Mouse (Mus musculus) midbrain, embryonic 14.5 days (tissue): ENCODE measurements around the gene Lmod2. TPM values are rescaled to one million over a fixed set of nuclear protein-coding genes. Genes with fewer than 3 reads are reported as not detected.

Experiments used
- polyA plus RNA-seq: library from polyadenylated mRNA; unstranded; fragments of >200 nt; fragmentation: Nextera tagmentation; extraction: Ambion mirVana; gene quantifications from 2 replicates; pipeline ENCODE4 v1.2.1, GENCODE M21; 2014

Lmod2 gene
- polyA plus RNA-seq, 1 experiment from 2014 or later: not detected

Other genes starting within 250 kb of the Lmod2 start
- gene Iqub, start 82.7 kb upstream of the Lmod2 start, polyA plus RNA-seq: 1.3 and 1.6 TPM in 2 replicates
- 348 and 442 TPM in 2 replicates for gene Ndufa5, start 69.7 kb upstream of the Lmod2 start, polyA plus RNA-seq
- 0.09 TPM in 1 of 2 replicates, not detected in the other for gene Asb15, start 69.6 kb upstream of the Lmod2 start, polyA plus RNA-seq
- gene Wasl, start 67.2 kb downstream of the Lmod2 start, polyA plus RNA-seq: 48.3 and 53.1 TPM in 2 replicates
- not detected in 2 replicates for gene Hyal6, start 135.5 kb downstream of the Lmod2 start, polyA plus RNA-seq
- gene Hyal4, start 150.6 kb downstream of the Lmod2 start, polyA plus RNA-seq: not detected in 2 replicates
- gene Spam1, start 193.4 kb downstream of the Lmod2 start, polyA plus RNA-seq: not detected in 2 replicates